Mouse (Mus musculus): ENCODE data around the gene Slc9b1. TPM values are rescaled to one million over a fixed set of nuclear protein-coding genes. Genes with fewer than 3 reads are reported as not detected.

Slc9b1 gene
- total and polyA plus RNA-seq, 2 experiments from 2014 or later: not detected

DNA sequence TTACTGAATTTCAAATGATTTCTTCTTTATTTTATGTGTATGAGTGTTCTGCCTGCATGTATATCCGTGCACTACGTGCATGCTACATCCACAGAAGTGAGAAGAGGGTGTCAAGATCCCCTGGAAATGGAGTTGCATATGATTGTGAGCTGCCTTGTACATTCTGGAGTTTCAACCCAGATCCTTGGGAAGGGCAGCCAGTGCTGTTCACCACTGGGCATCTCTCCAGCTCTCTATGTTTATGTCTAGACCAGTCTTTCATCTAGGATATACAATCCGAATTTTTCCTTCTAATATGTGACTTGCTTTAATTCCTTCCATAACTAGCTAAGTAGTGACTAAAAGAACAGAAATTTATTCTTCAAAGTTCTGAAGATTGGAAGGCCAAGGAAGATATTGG, 28.0 kb downstream of the Slc9b1 start:
- Histone ChIP-seq H3K4me1 (ENCODE audit: insufficient read depth, low read length) (no peaks in the 10 kb centered on the region), H3K27me3 (ENCODE audit: insufficient read depth, low read length) (no peaks in the 10 kb centered on the region), H3K9ac (replicated peaks; ENCODE audit: low read length) (no peak overlapping the region), H3K27ac (no peak overlapping the region), H3K4me2 (ENCODE audit: low read depth, low read length) (no peak overlapping the region), H3K36me3 (ENCODE audit: insufficient read depth, low read length) (no peaks in the 10 kb centered on the region), H3K9me3 (ENCODE audit: low read length) (no peaks in the 10 kb centered on the region), H3K4me3 (ENCODE audit: low read length) (no peak overlapping the region)
- DNase-seq (ENCODE audit: low spot score): no peak
- no peak for ATAC-seq
- WGBS: 84% methylated on average over 3 of the region's 3 CpGs
- TF ChIP-seq CTCF (IDR thresholded peaks at IDR 0.05; ENCODE audit: low read depth): no peak

- no peak overlapping the region for H3K4me3 ChIP-seq (ENCODE audit: low read length)
- no peaks in the 10 kb centered on the region for H3K27me3 ChIP-seq (ENCODE audit: insufficient read depth, low read length)
- H3K27ac ChIP-seq: no peak overlapping the region
- no peaks in the 10 kb centered on the region for H3K36me3 ChIP-seq (ENCODE audit: insufficient read depth, low read length)
- no peak overlapping the region for H3K4me2 ChIP-seq (ENCODE audit: low read depth, low read length)
- no peak overlapping the region for H3K9ac ChIP-seq (replicated peaks; ENCODE audit: low read length)
- no peak for TF ChIP-seq CTCF (IDR thresholded peaks at IDR 0.05; ENCODE audit: low read depth)
- no peaks in the 10 kb centered on the region for H3K4me1 ChIP-seq (ENCODE audit: insufficient read depth, low read length)
- ATAC-seq (no peak), DNase-seq (ENCODE audit: low spot score) (no peak)
- H3K9me3 ChIP-seq (ENCODE audit: low read length): no peaks in the 10 kb centered on the region
- WGBS: 84% methylated on average over 10 of the region's 10 CpGs
Observed at GRCm38 (mm10) chr3:135377445-135377844, 29.6 kb downstream of the Slc9b1 start.

- ATAC-seq (no peak), DNase-seq (ENCODE audit: low spot score) (no peak)
- no peak overlapping the region for H3K9ac ChIP-seq (replicated peaks; ENCODE audit: low read length)
- 96% methylated on average over 4 of the region's 4 CpGs for WGBS
- no peaks in the 10 kb centered on the region for H3K4me1 ChIP-seq (ENCODE audit: insufficient read depth, low read length)
- no peak overlapping the region for H3K4me2 ChIP-seq (ENCODE audit: low read depth, low read length)
- H3K27ac ChIP-seq: no peak overlapping the region
- H3K9me3 ChIP-seq (ENCODE audit: low read length): no peaks in the 10 kb centered on the region
- no peak for TF ChIP-seq CTCF (IDR thresholded peaks at IDR 0.05; ENCODE audit: low read depth)
- no peaks in the 10 kb centered on the region for H3K36me3 ChIP-seq (ENCODE audit: insufficient read depth, low read length)
- H3K4me3 ChIP-seq (ENCODE audit: low read length): no peak overlapping the region
- H3K27me3 ChIP-seq (ENCODE audit: insufficient read depth, low read length): no peaks in the 10 kb centered on the region
Observed at GRCm38 (mm10) chr3:135379868-135380267, 32.0 kb downstream of the Slc9b1 start.

- no peak for TF ChIP-seq CTCF (IDR thresholded peaks at IDR 0.05; ENCODE audit: low read depth)
- H3K4me1 ChIP-seq (ENCODE audit: insufficient read depth, low read length): no peaks in the 10 kb centered on the region
- no peak overlapping the region for H3K4me3 ChIP-seq (ENCODE audit: low read length)
- H3K9me3 ChIP-seq (ENCODE audit: low read length): no peaks in the 10 kb centered on the region
- ATAC-seq: no peak
- 78% methylated on average over 6 of the region's 6 CpGs for WGBS
- H3K9ac ChIP-seq (replicated peaks; ENCODE audit: low read length): no peak overlapping the region
- no peak overlapping the region for H3K4me2 ChIP-seq (ENCODE audit: low read depth, low read length)
- no peaks in the 10 kb centered on the region for H3K36me3 ChIP-seq (ENCODE audit: insufficient read depth, low read length)
- no peak overlapping the region for H3K27ac ChIP-seq
- DNase-seq (ENCODE audit: low spot score): no peak
- H3K27me3 ChIP-seq (ENCODE audit: insufficient read depth, low read length): no peaks in the 10 kb centered on the region
Observed at GRCm38 (mm10) chr3:135393186-135393585, 45.4 kb downstream of the Slc9b1 start.

DNA sequence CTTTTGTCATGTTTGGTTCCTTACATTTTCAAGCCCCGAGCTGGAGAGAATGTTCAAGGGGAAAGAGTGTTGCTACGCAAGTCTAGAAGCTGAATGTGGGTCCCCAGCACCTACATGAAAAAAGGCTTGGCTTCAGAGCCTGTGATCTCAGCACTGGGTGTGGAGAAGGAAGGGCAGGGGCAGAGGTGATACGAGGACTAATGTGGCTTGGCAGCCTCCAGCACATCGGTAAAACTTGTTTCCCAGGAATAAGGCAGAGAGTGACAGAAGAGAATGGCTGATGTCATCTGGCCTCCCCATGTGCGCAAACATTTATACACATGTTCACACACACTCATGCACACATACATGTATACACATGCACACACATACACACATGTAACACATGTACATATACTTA, 47.3 kb downstream of the Slc9b1 start:
- Histone ChIP-seq H3K27me3 (ENCODE audit: insufficient read depth, low read length) (no peaks in the 10 kb centered on the region), H3K9ac (replicated peaks; ENCODE audit: low read length) (no peak overlapping the region), H3K4me1 (ENCODE audit: insufficient read depth, low read length) (no peaks in the 10 kb centered on the region), H3K4me2 (ENCODE audit: low read depth, low read length) (no peak overlapping the region), H3K4me3 (ENCODE audit: low read length) (no peak overlapping the region), H3K9me3 (ENCODE audit: low read length) (no peaks in the 10 kb centered on the region), H3K27ac (no peak overlapping the region), H3K36me3 (ENCODE audit: insufficient read depth, low read length) (no peaks in the 10 kb centered on the region)
- ATAC-seq (no peak), DNase-seq (ENCODE audit: low spot score) (no peak)
- TF ChIP-seq CTCF (IDR thresholded peaks at IDR 0.05; ENCODE audit: low read depth): no peak
- WGBS: 88% methylated on average over 5 of the region's 5 CpGs

- Histone ChIP-seq H3K4me2 (ENCODE audit: low read depth, low read length) (no peak overlapping the region), H3K9ac (replicated peaks; ENCODE audit: low read length) (no peak overlapping the region), H3K36me3 (ENCODE audit: insufficient read depth, low read length) (no peaks in the 10 kb centered on the region), H3K9me3 (ENCODE audit: low read length) (no peaks in the 10 kb centered on the region), H3K27ac (no peak overlapping the region), H3K4me3 (ENCODE audit: low read length) (no peak overlapping the region), H3K27me3 (ENCODE audit: insufficient read depth, low read length) (no peaks in the 10 kb centered on the region), H3K4me1 (ENCODE audit: insufficient read depth, low read length) (no peaks in the 10 kb centered on the region)
- TF ChIP-seq CTCF (IDR thresholded peaks at IDR 0.05; ENCODE audit: low read depth): no peak
- ATAC-seq (no peak), DNase-seq (ENCODE audit: low spot score) (no peak)
- 56% methylated on average over 6 of the region's 6 CpGs for WGBS
Observed at GRCm38 (mm10) chr3:135396081-135396480, 48.3 kb downstream of the Slc9b1 start.

- Histone ChIP-seq H3K9ac (replicated peaks; ENCODE audit: low read length) (no peak overlapping the region), H3K4me3 (ENCODE audit: low read length) (no peak overlapping the region), H3K27ac (no peak overlapping the region), H3K9me3 (ENCODE audit: low read length) (no peaks in the 10 kb centered on the region), H3K36me3 (ENCODE audit: insufficient read depth, low read length) (no peaks in the 10 kb centered on the region), H3K4me2 (ENCODE audit: low read depth, low read length) (no peak overlapping the region), H3K4me1 (ENCODE audit: insufficient read depth, low read length) (no peaks in the 10 kb centered on the region), H3K27me3 (ENCODE audit: insufficient read depth, low read length) (no peaks in the 10 kb centered on the region)
- DNase-seq (ENCODE audit: low spot score) (no peak), ATAC-seq (no peak)
- no peak for TF ChIP-seq CTCF (IDR thresholded peaks at IDR 0.05; ENCODE audit: low read depth)
Observed at GRCm38 (mm10) chr3:135397112-135397511, 49.3 kb downstream of the Slc9b1 start.

Data from hindbrain, postnatal 0 days (tissue).